Comparison of ENCODE assay signal across 9 mouse cellular contexts in the genomic region with DNA sequence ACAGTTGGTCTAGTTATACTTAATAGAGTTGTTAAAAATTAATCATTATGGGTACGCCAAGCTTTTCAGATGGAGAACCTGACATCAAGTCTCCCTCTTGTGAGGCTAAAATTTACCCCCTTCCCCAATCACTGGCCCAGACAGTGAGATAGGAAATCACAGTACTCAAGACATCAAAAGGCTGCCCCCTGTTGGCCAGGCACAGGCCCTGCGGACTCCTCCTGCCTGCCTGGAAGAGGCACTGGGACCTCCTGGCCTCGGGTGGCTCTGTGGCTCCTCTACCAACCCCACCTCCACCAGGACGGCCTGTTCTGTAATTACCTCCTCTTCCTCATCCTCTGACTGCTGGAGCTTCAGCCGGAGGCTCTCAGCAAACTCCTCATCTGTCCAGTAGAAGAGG. TPM values are rescaled to one million over a fixed set of nuclear protein-coding genes. Genes with fewer than 3 reads are reported as not detected.
DNase-seq lines count a peak whose midpoint lies in the region; ATAC-seq lines count a peak whose summit lies in the region.
"Had no signal": no experiment of that assay in that cellular context is flagged by ENCODE, and none has a peak within 500 bp of the region (broad histone marks: within the 10 kb centered on the region; RNA-seq: fewer than 3 reads in every experiment).

No protein-coding gene starts in this region.

- ATAC-seq in midbrain, embryonic 14.5 days (ENCODE audit: low FRiP score, low TSS enrichment) = no peak

- no peak overlapping the region for H3K4me2 ChIP-seq in midbrain, embryonic 14.5 days (ENCODE audit: low read length)

- H3K27ac ChIP-seq in midbrain, embryonic 14.5 days (replicated peaks; ENCODE audit: low read depth, low read length) = no peak overlapping the region

- H3K4me3 ChIP-seq in midbrain, embryonic 14.5 days (replicated peaks; ENCODE audit: low read depth, low read length) = no peak overlapping the region
- H3K4me3 ChIP-seq: myocyte had no signal

- H3K9me3 ChIP-seq in midbrain, embryonic 14.5 days (ENCODE audit: control insufficient read depth, low read length) = no peaks in the 10 kb centered on the region

- H3K9ac ChIP-seq in midbrain, embryonic 14.5 days (replicated peaks; ENCODE audit: low read length) = no peak overlapping the region

- intact Hi-C loops in gastrocnemius, postnatal 14 days (cut with DNase I; ENCODE audit: low total_unique reads) = loop anchor here (10.0 kb wide), 1 partner anchor 113 kb away; no protein-coding TSS in a partner anchor

- WGBS in midbrain, embryonic 14.5 days = 86% methylated on average over 5 of the region's 5 CpGs

- H3K4me1 ChIP-seq in midbrain, embryonic 14.5 days (ENCODE audit: control insufficient read depth, insufficient read depth, low read length) = no peaks in the 10 kb centered on the region

- no peaks in the 10 kb centered on the region for H3K27me3 ChIP-seq in midbrain, embryonic 14.5 days (ENCODE audit: control insufficient read depth, insufficient read depth, low read length)

- DNase-seq in gastrocnemius, postnatal 10 days = peak; percentile 47
- DNase-seq in gastrocnemius, postnatal 14 days = no peak
- DNase-seq in urinary bladder, postnatal 14 days (ENCODE audit: low spot score) = peak; percentile 48
- DNase-seq in urinary bladder, postnatal 10 days (ENCODE audit: low spot score) = no peak
- DNase-seq in kidney, postnatal 36 days = peak; percentile 43 to 76
- peak; percentile 14 for DNase-seq in thymus, postnatal 0 days (ENCODE audit: low spot score)
- no peak for DNase-seq in yolk sac, embryonic 10.5 days (ENCODE audit: low spot score)
- no peak for DNase-seq in midbrain, embryonic 14.5 days

- no peaks in the 10 kb centered on the region for H3K36me3 ChIP-seq in midbrain, embryonic 14.5 days (ENCODE audit: control insufficient read depth, insufficient read depth, low read length)

RNA-seq across cellular contexts. Expression of a gene that starts 2.0 kb away (rescaled TPM):
- total RNA-seq in gastrocnemius, postnatal 10 days (2021) = 1 to 10 TPM; 2.8 to 4.4 TPM
- total RNA-seq in gastrocnemius, postnatal 14 days (2021) = 1 to 10 TPM; 1.3 to 1.4 TPM
- polyA plus RNA-seq in thymus, postnatal 0 days (2015; fragmentation: Nextera tagmentation; extraction: Ambion mirVana) = 16.0 and 16.5 TPM in 2 replicates
- 9.4 and 11.3 TPM in 2 replicates for polyA plus RNA-seq in midbrain, embryonic 14.5 days (2014; fragmentation: Nextera tagmentation; extraction: Ambion mirVana)

RNA-seq across cellular contexts. Expression of a gene that starts 25.2 kb away (rescaled TPM):
- 1 to 10 TPM; 3.1 to 5.0 TPM for total RNA-seq in gastrocnemius, postnatal 10 days (2021)
- 1 to 10 TPM; 1.7 to 2.0 TPM for total RNA-seq in gastrocnemius, postnatal 14 days (2021)
- 0.69 and 0.89 TPM in 2 replicates for polyA plus RNA-seq in thymus, postnatal 0 days (2015; fragmentation: Nextera tagmentation; extraction: Ambion mirVana)
- polyA plus RNA-seq in midbrain, embryonic 14.5 days (2014; fragmentation: Nextera tagmentation; extraction: Ambion mirVana) = 0.89 and 1.5 TPM in 2 replicates

Comparison
In these comparisons a context has a peak if more than half of its experiments do, and no peak if none do; other contexts are left out.
1. DNase-seq: peak in gastrocnemius, postnatal 10 days (single experiment), urinary bladder, postnatal 14 days (single experiment), kidney, postnatal 36 days (2 of 2) and thymus, postnatal 0 days (single experiment); none in gastrocnemius, postnatal 14 days (single experiment), urinary bladder, postnatal 10 days (single experiment), yolk sac, embryonic 10.5 days (single experiment) and midbrain, embryonic 14.5 days (single experiment).